Mouse (Mus musculus): ENCODE measurements at regions not wholly inside any gene's neighbourhood (a gene's known extent, or its start where the extent isn't known, plus 50 kb on each side); places are given as distances from the start of the nearest gene placed in this dataset.
A peak's percentile ranks its signal among the peaks of the same experiment; 100 is the strongest.

GRCm38 (mm10) chr2:7906271-7906670 lies 396.9 kb upstream of the Celf2 start:
- Histone ChIP-seq H3K9ac (ENCODE audit: low read length) (no peak overlapping the region), H3K4me2 (ENCODE audit: low read length) (no peak overlapping the region), H3K4me1 (ENCODE audit: control insufficient read depth, insufficient read depth, low read length) (no peaks in the 10 kb centered on the region), H3K36me3 (ENCODE audit: control insufficient read depth, insufficient read depth, low read length) (no peaks in the 10 kb centered on the region), H3K27ac (ENCODE audit: low read depth, low read length) (no peak overlapping the region), H3K27me3 (replicated peaks; ENCODE audit: control insufficient read depth, insufficient read depth, low read length) (no peaks in the 10 kb centered on the region), H3K9me3 (replicated peaks; ENCODE audit: control insufficient read depth, low read length) (0 out of 2 replicates have a peak, but pooled peaks cover 3% of the 10 kb centered on the region), H3K4me3 (ENCODE audit: low read depth, low read length) (no peak overlapping the region)
- no peak for ATAC-seq
- DNase-seq (ENCODE audit: low spot score) = no peak
- WGBS = 31% methylated on average over 1 of the region's 1 CpGs

DNA sequence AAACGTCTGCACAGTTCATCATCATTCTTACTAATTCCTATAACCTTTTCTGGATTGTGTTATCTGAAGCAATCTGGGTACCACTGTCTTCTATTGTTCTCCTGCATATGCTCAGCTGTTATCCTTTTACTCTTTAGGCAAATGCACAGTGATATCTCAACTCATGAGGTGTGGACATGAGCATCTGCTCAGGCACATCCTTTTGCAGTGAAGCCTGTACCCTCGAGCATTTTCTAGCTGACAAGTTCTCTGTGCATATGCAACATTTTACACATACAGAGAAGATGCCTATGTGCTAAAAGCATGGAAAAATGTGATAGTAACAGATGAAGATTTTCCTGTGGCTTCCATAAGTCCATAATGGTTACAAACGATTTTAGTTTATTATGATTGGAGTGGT lies 384.4 kb upstream of the Celf2 start:
- H3K4me3 ChIP-seq (ENCODE audit: low read depth, low read length) = no peak overlapping the region
- no peaks in the 10 kb centered on the region for H3K27me3 ChIP-seq (replicated peaks; ENCODE audit: control insufficient read depth, insufficient read depth, low read length)
- no peak overlapping the region for H3K9ac ChIP-seq (ENCODE audit: low read length)
- no peak overlapping the region for H3K4me2 ChIP-seq (ENCODE audit: low read length)
- WGBS = 74% methylated on average over 3 of the region's 3 CpGs
- ATAC-seq = no peak
- DNase-seq (ENCODE audit: low spot score) = peak; percentile 30
- no peaks in the 10 kb centered on the region for H3K4me1 ChIP-seq (ENCODE audit: control insufficient read depth, insufficient read depth, low read length)
- no peaks in the 10 kb centered on the region for H3K36me3 ChIP-seq (ENCODE audit: control insufficient read depth, insufficient read depth, low read length)
- H3K27ac ChIP-seq (ENCODE audit: low read depth, low read length) = no peak overlapping the region
- no peaks in the 10 kb centered on the region for H3K9me3 ChIP-seq (replicated peaks; ENCODE audit: control insufficient read depth, low read length)

Measured in forebrain, embryonic 14.5 days (tissue).